9 mouse cellular contexts compared by ENCODE assay signal in genomic region chr14:118234541-118235210, GRCm38 (mm10). TPM values are rescaled to one million over a fixed set of nuclear protein-coding genes. Genes with fewer than 3 reads are reported as not detected.
DNase-seq lines count a peak whose midpoint lies in the region; ATAC-seq lines count a peak whose summit lies in the region.
"Had no signal": no experiment of that assay in that cellular context is flagged by ENCODE, and none has a peak within 500 bp of the region (broad histone marks: within the 10 kb centered on the region; RNA-seq: fewer than 3 reads in every experiment).

No protein-coding gene starts in this region.

- H3K4me1 ChIP-seq in forebrain, embryonic 11.5 days (replicated peaks; ENCODE audit: control insufficient read depth, insufficient read depth, low read length), result peaks cover 6% of the 10 kb centered on the region; the same call in 1 of the 2 replicates
- peaks cover 42% of the 10 kb centered on the region for H3K4me1 ChIP-seq in neural tube, embryonic 15.5 days

- peak overlapping the region; percentile 77 for H3K4me2 ChIP-seq in forebrain, embryonic 11.5 days (ENCODE audit: low read depth, low read length, severe bottlenecking)
- H3K4me2 ChIP-seq in neural tube, embryonic 15.5 days, result peak overlapping the region; percentile 89

- peak overlapping the region; percentile 95 for H3K9ac ChIP-seq in forebrain, embryonic 11.5 days (ENCODE audit: low read length)
- peak overlapping the region; percentile 51 for H3K9ac ChIP-seq in neural tube, embryonic 15.5 days (replicated peaks)

- peak overlapping the region; percentile 92 for H3K27ac ChIP-seq in forebrain, embryonic 11.5 days (ENCODE audit: low read depth, low read length)
- H3K27ac ChIP-seq in neural tube, embryonic 15.5 days (replicated peaks), result peak overlapping the region; percentile 79; the same call in 1 of the 2 replicates

- H3K27me3 ChIP-seq in forebrain, embryonic 11.5 days (ENCODE audit: control insufficient read depth, insufficient read depth, low read length), result peaks cover 6% of the 10 kb centered on the region
- H3K27me3 ChIP-seq in neural tube, embryonic 15.5 days (replicated peaks), result peaks cover 63% of the 10 kb centered on the region

- DNase-seq in gastrocnemius, postnatal 10 days, result peak; percentile 18
- DNase-seq in gastrocnemius, adult 18-20 months (ENCODE audit: low spot score), result no peak
- DNase-seq in B cell, adult 2 months, result peak; percentile 28 to 47
- DNase-seq in forebrain, embryonic 11.5 days (ENCODE audit: low spot score), result peak; percentile 80
- peak; percentile 13 to 48 for DNase-seq in kidney, postnatal 4 days
- no peak for DNase-seq in c-Kit-positive CD71-positive TER-119-positive erythroid progenitor cells, embryonic 14.5 days (ENCODE audit: low spot score)
- DNase-seq in frontal cortex, postnatal 10 days (ENCODE audit: low spot score in 2 of 2), result no peak

- H3K36me3 ChIP-seq in forebrain, embryonic 11.5 days (ENCODE audit: control insufficient read depth, insufficient read depth, low read length), result no peaks in the 10 kb centered on the region
- H3K36me3 ChIP-seq in neural tube, embryonic 15.5 days, result no peaks in the 10 kb centered on the region

- peak overlapping the region; percentile 85 for H3K4me3 ChIP-seq in forebrain, embryonic 11.5 days (ENCODE audit: low read depth, low read length)
- peak overlapping the region; percentile 52 for H3K4me3 ChIP-seq in neural tube, embryonic 15.5 days (replicated peaks)

- WGBS in forebrain, embryonic 11.5 days, result under 1% methylated on average over 81 of the region's 84 CpGs
- WGBS in neural tube, embryonic 15.5 days, result under 1% methylated on average over 74 of the region's 84 CpGs

- no peaks in the 10 kb centered on the region for H3K9me3 ChIP-seq in forebrain, embryonic 11.5 days (ENCODE audit: control insufficient read depth, low read length)
- H3K9me3 ChIP-seq in neural tube, embryonic 15.5 days (replicated peaks), result no peaks in the 10 kb centered on the region

- no peak for ATAC-seq in forebrain, embryonic 11.5 days (replicated peaks; ENCODE audit: low FRiP score)
- no peak for ATAC-seq in neural tube, embryonic 15.5 days (ENCODE audit: low FRiP score)

RNA-seq across cellular contexts. Expression of gene Sox21, which starts 2.2 kb away (rescaled TPM):
- total RNA-seq in gastrocnemius, postnatal 10 days (2021), result not detected
- total RNA-seq in gastrocnemius, adult 18-20 months (2021), result not detected
- 21.6 and 23.8 TPM in 2 replicates for polyA plus RNA-seq in forebrain, embryonic 11.5 days (2014; fragmentation: Nextera tagmentation; extraction: Ambion mirVana)
- 2.8 and 3.7 TPM in 2 replicates for polyA plus RNA-seq in neural tube, embryonic 15.5 days (2015; fragmentation: Nextera tagmentation; extraction: Ambion mirVana)

RNA-seq across cellular contexts. Expression of gene Gm9376, which starts 32.1 kb away (rescaled TPM):
- not detected for total RNA-seq in gastrocnemius, postnatal 10 days (2021)
- not detected for total RNA-seq in gastrocnemius, adult 18-20 months (2021)
- polyA plus RNA-seq in forebrain, embryonic 11.5 days (2014; fragmentation: Nextera tagmentation; extraction: Ambion mirVana), result not detected in 2 replicates
- polyA plus RNA-seq in neural tube, embryonic 15.5 days (2015; fragmentation: Nextera tagmentation; extraction: Ambion mirVana), result not detected in 2 replicates
- polyA plus RNA-seq: C2C12 had no signal

Comparison
In these comparisons a context has a peak if more than half of its experiments do, and no peak if none do; other contexts are left out.
1. DNase-seq: peak in gastrocnemius, postnatal 10 days (single experiment), B cell, adult 2 months (2 of 2), forebrain, embryonic 11.5 days (single experiment) and kidney, postnatal 4 days (2 of 2); none in gastrocnemius, adult 18-20 months (single experiment), c-Kit-positive CD71-positive TER-119-positive erythroid progenitor cells, embryonic 14.5 days (single experiment) and frontal cortex, postnatal 10 days (0 of 2).